ENCODE assay signal across 27 mouse cellular contexts in the genomic region with DNA sequence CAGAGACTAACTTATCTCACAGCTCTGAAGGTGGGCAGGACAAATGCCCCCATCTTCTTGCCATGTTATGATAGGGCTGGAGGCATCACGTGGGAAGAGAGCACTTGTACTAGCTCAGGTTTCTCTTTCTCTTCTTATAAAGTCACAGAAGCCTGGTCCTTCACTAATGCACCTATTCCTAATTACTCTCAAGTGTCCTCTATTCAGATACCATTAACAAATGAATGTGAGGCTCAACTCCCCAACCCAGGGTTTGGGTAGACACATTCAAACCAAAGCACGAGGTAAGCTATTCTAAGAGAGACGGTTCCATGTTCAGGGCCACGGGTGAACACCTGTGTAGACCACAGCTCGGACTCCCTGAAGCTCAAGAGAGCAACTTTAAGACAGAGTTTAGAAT.
"Had no signal": no experiment of that assay in that cellular context is flagged by ENCODE, and none has a peak within 500 bp of the region (broad histone marks: within the 10 kb centered on the region; RNA-seq: fewer than 3 reads in every experiment).

No protein-coding gene starts in this region.

- H3K36me3 ChIP-seq: heart, embryonic 13.5 days; heart, embryonic 15.5 days; hindbrain, embryonic 13.5 days; hindbrain, embryonic 15.5 days; kidney, embryonic 15.5 days; limb, embryonic 10.5 days; limb, embryonic 12.5 days; liver, embryonic 13.5 days had no signal

- H3K27ac ChIP-seq: heart, adult 2 months; heart, embryonic 13.5 days; heart, embryonic 15.5 days; hindbrain, embryonic 13.5 days; hindbrain, embryonic 15.5 days; hindbrain, postnatal 0 days; kidney, embryonic 15.5 days; kidney, postnatal 0 days; limb, embryonic 10.5 days; limb, embryonic 12.5 days; liver, embryonic 13.5 days had no signal

- H3K4me2 ChIP-seq: heart, embryonic 11.5 days; heart, embryonic 13.5 days; heart, embryonic 15.5 days; hindbrain, embryonic 13.5 days; hindbrain, embryonic 15.5 days; kidney, embryonic 15.5 days; limb, embryonic 12.5 days; liver, embryonic 11.5 days; liver, embryonic 13.5 days had no signal

- H3K9me3 ChIP-seq: heart, embryonic 13.5 days; heart, embryonic 15.5 days; hindbrain, embryonic 13.5 days; hindbrain, embryonic 15.5 days; kidney, embryonic 15.5 days; limb, embryonic 10.5 days; limb, embryonic 12.5 days; liver, embryonic 13.5 days had no signal

- H3K4me1 ChIP-seq: heart, embryonic 15.5 days; hindbrain, embryonic 13.5 days; hindbrain, embryonic 15.5 days; liver, embryonic 13.5 days had no signal

- H3K4me3 ChIP-seq: heart, adult 2 months; heart, embryonic 13.5 days; heart, embryonic 15.5 days; hindbrain, embryonic 13.5 days; hindbrain, embryonic 15.5 days; kidney, embryonic 15.5 days; limb, embryonic 10.5 days; limb, embryonic 12.5 days; liver, embryonic 13.5 days had no signal

- DNase-seq: gastrocnemius, postnatal 14 days; gastrocnemius, postnatal 36 days; heart, adult 11 months; heart, adult 2 months; heart, postnatal 14 days; heart, postnatal 36 days; kidney, adult 11 months; kidney, adult 2 months; kidney, adult 9 months; kidney, postnatal 14 days; kidney, postnatal 36 days; layer of hippocampus, adult 9-11 months; layer of hippocampus, postnatal 36 days; liver; liver, embryonic 13.5 days had no signal

- H3K27me3 ChIP-seq: heart, embryonic 15.5 days; hindbrain, embryonic 13.5 days; hindbrain, embryonic 15.5 days; kidney, embryonic 15.5 days; limb, embryonic 12.5 days; liver, embryonic 13.5 days had no signal

- ATAC-seq: hindbrain, postnatal 0 days; intestine, embryonic 16.5 days had no signal

- H3K9ac ChIP-seq: heart, embryonic 13.5 days; heart, embryonic 15.5 days; hindbrain, embryonic 13.5 days; hindbrain, embryonic 15.5 days; kidney, embryonic 15.5 days; limb, embryonic 12.5 days; liver, embryonic 13.5 days had no signal
